Mouse (Mus musculus): ENCODE data around the gene Zfp868. TPM values are rescaled to one million over a fixed set of nuclear protein-coding genes. Genes with fewer than 3 reads are reported as not detected.
"Not testable (repeated sequence)": the region's sequence is repeated elsewhere in the genome, so short reads cannot be mapped to it uniquely, and the experiment has no call there.

Zfp868 gene
- 44.1 and 44.9 TPM in 2 replicates for polyA plus RNA-seq (2014; fragmentation: Nextera tagmentation; extraction: Ambion mirVana)

DNA sequence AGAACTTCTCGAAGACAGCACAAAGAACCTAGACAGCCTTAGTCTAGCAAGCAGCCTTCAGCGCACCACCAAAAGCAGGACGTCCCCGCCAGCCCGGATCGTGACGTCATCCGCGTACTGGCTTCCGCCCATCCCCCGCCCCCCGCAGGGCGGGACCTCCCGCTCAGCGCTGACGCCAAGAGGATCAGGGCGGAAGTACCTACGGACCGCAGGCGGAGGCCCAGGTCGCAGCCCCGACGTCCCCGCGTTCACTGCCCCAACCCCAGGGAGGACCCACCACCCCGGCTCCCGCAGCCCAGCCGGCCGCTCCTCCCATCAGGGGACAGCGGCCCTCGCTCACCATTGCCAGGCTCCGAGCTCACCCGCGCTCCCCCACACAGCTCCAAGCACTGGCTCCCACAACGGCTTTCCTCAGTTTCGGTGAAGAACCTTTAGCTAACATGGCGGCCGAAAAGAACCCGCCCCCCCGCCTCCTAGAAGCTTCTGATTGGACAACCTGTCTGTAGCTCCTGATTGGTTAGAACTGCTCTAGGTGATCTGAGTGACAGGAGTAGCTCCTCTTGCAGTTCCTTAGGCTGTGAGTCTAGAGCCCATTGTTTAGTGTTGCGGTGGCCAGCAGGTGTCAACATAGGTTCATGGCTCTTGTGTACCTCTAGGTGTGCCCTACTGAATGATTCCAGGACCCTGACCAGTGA, at the start of gene Zfp868:
Gene Zfp868 (minus strand): TSS at position 454 of the 695 bp plus-strand sequence.
- H3K9me3 ChIP-seq (ENCODE audit: control insufficient read depth, low read length): no peaks in the 10 kb centered on the region
- peak within 1 kb of the TSS; percentile 52 for H3K4me2 ChIP-seq (ENCODE audit: low read depth, low read length)
- H3K27me3 ChIP-seq (ENCODE audit: control insufficient read depth, insufficient read depth, low read length): no peaks in the 10 kb centered on the region
- peak; percentile 99 for ATAC-seq (ENCODE audit: low read depth)
- H3K4me3 ChIP-seq (ENCODE audit: low read depth, low read length): peak within 1 kb of the TSS; percentile 73
- H3K9ac ChIP-seq (replicated peaks; ENCODE audit: low read depth, low read length): peak within 1 kb of the TSS; percentile 93
- no peaks in the 10 kb centered on the region for H3K36me3 ChIP-seq (ENCODE audit: control insufficient read depth, insufficient read depth, low read length)
- peak within 1 kb of the TSS; percentile 99 for H3K27ac ChIP-seq (ENCODE audit: low read depth, low read length)
- WGBS: under 1% methylated on average over 41 of the region's 41 CpGs
- peaks cover 10% of the 10 kb centered on the region for H3K4me1 ChIP-seq (ENCODE audit: control insufficient read depth, insufficient read depth, low read length)

DNA sequence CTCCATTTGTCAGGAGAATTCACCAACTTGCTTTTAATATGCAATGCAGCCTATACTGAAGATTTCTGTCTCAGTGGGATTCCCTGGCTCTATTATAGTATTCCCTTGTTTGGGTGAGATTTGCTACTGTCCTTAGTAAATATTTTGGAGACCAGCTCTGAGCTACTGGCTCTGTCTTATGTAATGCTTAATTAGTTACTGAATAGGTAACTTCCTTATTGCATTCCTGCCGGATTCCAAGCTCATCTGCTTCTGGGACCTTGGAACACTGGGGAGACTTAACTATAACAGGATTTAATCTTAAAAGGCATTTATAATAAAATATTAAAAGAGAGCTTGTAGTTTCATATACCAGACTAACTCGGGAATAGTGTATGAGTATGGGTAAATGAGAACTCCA, 39.7 kb upstream of the Zfp868 start:
- H3K9me3 ChIP-seq (ENCODE audit: control insufficient read depth, low read length); H3K36me3 ChIP-seq (ENCODE audit: control insufficient read depth, insufficient read depth, low read length); H3K4me1 ChIP-seq (ENCODE audit: control insufficient read depth, insufficient read depth, low read length); H3K9ac ChIP-seq (replicated peaks; ENCODE audit: low read depth, low read length); H3K4me2 ChIP-seq (ENCODE audit: low read depth, low read length); ATAC-seq (ENCODE audit: low read depth); H3K27me3 ChIP-seq (ENCODE audit: control insufficient read depth, insufficient read depth, low read length); H3K27ac ChIP-seq (ENCODE audit: low read depth, low read length); H3K4me3 ChIP-seq (ENCODE audit: low read depth, low read length): not testable (repeated sequence)
- WGBS: 87% methylated on average over 2 of the region's 2 CpGs

GRCm38 (mm10) chr8:69661294-69661693, 35.9 kb upstream of the Zfp868 start:
- no peak overlapping the region for H3K4me3 ChIP-seq (ENCODE audit: low read depth, low read length)
- no peak for ATAC-seq (ENCODE audit: low read depth)
- no peaks in the 10 kb centered on the region for H3K4me1 ChIP-seq (ENCODE audit: control insufficient read depth, insufficient read depth, low read length)
- H3K27me3 ChIP-seq (ENCODE audit: control insufficient read depth, insufficient read depth, low read length): no peaks in the 10 kb centered on the region
- no peak overlapping the region for H3K27ac ChIP-seq (ENCODE audit: low read depth, low read length)
- no peaks in the 10 kb centered on the region for H3K9me3 ChIP-seq (ENCODE audit: control insufficient read depth, low read length)
- no peak overlapping the region for H3K4me2 ChIP-seq (ENCODE audit: low read depth, low read length)
- peaks cover 6% of the 10 kb centered on the region; the same call in 1 of the 2 replicates for H3K36me3 ChIP-seq (ENCODE audit: control insufficient read depth, insufficient read depth, low read length)
- H3K9ac ChIP-seq (replicated peaks; ENCODE audit: low read depth, low read length): no peak overlapping the region

DNA sequence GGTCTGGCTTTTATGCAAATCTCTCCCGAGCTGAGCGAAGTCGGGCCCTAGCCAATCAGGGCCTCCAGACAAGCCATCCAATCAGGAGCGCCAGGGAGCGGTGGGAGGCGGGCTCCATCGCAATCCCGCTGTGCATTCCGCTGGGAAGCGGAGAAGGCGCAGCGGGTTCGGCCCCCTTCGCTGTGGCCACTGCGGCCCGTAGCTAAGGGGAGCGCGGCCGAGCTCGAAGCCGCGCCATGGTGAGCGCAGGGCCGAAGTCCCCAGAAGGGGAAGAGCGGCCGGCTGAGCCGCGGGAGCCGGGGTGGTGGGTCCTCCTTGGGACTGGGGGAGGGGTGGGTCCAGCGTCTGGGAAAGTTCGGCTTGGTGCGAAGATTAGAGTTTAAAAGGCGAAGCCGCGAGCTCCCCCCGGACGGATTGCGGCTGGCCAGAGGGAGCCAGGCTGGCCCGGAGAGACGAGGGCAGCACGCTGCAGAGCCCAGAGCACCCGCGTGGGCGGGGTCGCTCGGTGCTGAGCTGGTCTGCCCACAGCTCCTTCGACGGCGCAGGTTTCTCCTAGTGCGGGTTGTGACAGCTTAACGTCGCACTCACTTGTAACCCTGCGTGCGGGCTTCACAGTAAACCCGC, 29.1 kb upstream of the Zfp868 start, which contains the start of gene Zfp964:
Gene Zfp964 (plus strand): TSS at position 122 of the 624 bp plus-strand sequence.
- WGBS: under 1% methylated on average over 55 of the region's 55 CpGs
- ATAC-seq (ENCODE audit: low read depth): peak; percentile 100
- H3K4me3 ChIP-seq (ENCODE audit: low read depth, low read length): peak within 1 kb of the TSS; percentile 66
- peak within 1 kb of the TSS; percentile 74 for H3K9ac ChIP-seq (replicated peaks; ENCODE audit: low read depth, low read length)
- H3K27me3 ChIP-seq (ENCODE audit: control insufficient read depth, insufficient read depth, low read length): no peaks in the 10 kb centered on the region
- no peaks in the 10 kb centered on the region for H3K9me3 ChIP-seq (ENCODE audit: control insufficient read depth, low read length)
- H3K4me2 ChIP-seq (ENCODE audit: low read depth, low read length): peak within 1 kb of the TSS; percentile 72
- H3K27ac ChIP-seq (ENCODE audit: low read depth, low read length): peak within 1 kb of the TSS; percentile 84
- no peaks in the 10 kb centered on the region for H3K4me1 ChIP-seq (ENCODE audit: control insufficient read depth, insufficient read depth, low read length)
- no peaks in the 10 kb centered on the region for H3K36me3 ChIP-seq (ENCODE audit: control insufficient read depth, insufficient read depth, low read length)

- Histone ChIP-seq H3K4me1 (ENCODE audit: control insufficient read depth, insufficient read depth, low read length) (no peaks in the 10 kb centered on the region), H3K4me2 (ENCODE audit: low read depth, low read length) (peak overlapping the region; percentile 72), H3K9me3 (ENCODE audit: control insufficient read depth, low read length) (no peaks in the 10 kb centered on the region), H3K4me3 (ENCODE audit: low read depth, low read length) (peak overlapping the region; percentile 66), H3K36me3 (ENCODE audit: control insufficient read depth, insufficient read depth, low read length) (no peaks in the 10 kb centered on the region), H3K27ac (ENCODE audit: low read depth, low read length) (peak overlapping the region; percentile 84; the same call in 1 of the 2 replicates), H3K9ac (replicated peaks; ENCODE audit: low read depth, low read length) (peak overlapping the region; percentile 74; the same call in 1 of the 2 replicates), H3K27me3 (ENCODE audit: control insufficient read depth, insufficient read depth, low read length) (no peaks in the 10 kb centered on the region)
- ATAC-seq (ENCODE audit: low read depth): peak; percentile 22; the same call in 1 of the 2 replicates
- WGBS: 45% methylated on average over 10 of the region's 10 CpGs
Observed at GRCm38 (mm10) chr8:69653808-69654357, 28.5 kb upstream of the Zfp868 start.

GRCm38 (mm10) chr8:69618078-69618477, 7.3 kb downstream of the Zfp868 start:
- WGBS: 100% methylated on average over 1 of the region's 1 CpGs
- Histone ChIP-seq H3K27me3 (ENCODE audit: control insufficient read depth, insufficient read depth, low read length) (no peaks in the 10 kb centered on the region), H3K4me3 (ENCODE audit: low read depth, low read length) (no peak overlapping the region), H3K36me3 (ENCODE audit: control insufficient read depth, insufficient read depth, low read length) (peaks cover 21% of the 10 kb centered on the region), H3K9me3 (ENCODE audit: control insufficient read depth, low read length) (no peaks in the 10 kb centered on the region), H3K4me1 (ENCODE audit: control insufficient read depth, insufficient read depth, low read length) (no peaks in the 10 kb centered on the region), H3K9ac (replicated peaks; ENCODE audit: low read depth, low read length) (no peak overlapping the region), H3K4me2 (ENCODE audit: low read depth, low read length) (no peak overlapping the region), H3K27ac (ENCODE audit: low read depth, low read length) (no peak overlapping the region)
- ATAC-seq (ENCODE audit: low read depth): peak; percentile 33; the same call in 1 of the 2 replicates

GRCm38 (mm10) chr8:69614687-69615086, 10.7 kb downstream of the Zfp868 start:
- no peak for ATAC-seq (ENCODE audit: low read depth)
- H3K4me1 ChIP-seq (ENCODE audit: control insufficient read depth, insufficient read depth, low read length): no peaks in the 10 kb centered on the region
- H3K4me2 ChIP-seq (ENCODE audit: low read depth, low read length): no peak overlapping the region
- no peak overlapping the region for H3K9ac ChIP-seq (replicated peaks; ENCODE audit: low read depth, low read length)
- H3K27ac ChIP-seq (ENCODE audit: low read depth, low read length): no peak overlapping the region
- H3K36me3 ChIP-seq (ENCODE audit: control insufficient read depth, insufficient read depth, low read length): peaks cover 37% of the 10 kb centered on the region
- H3K9me3 ChIP-seq (ENCODE audit: control insufficient read depth, low read length): no peaks in the 10 kb centered on the region
- 71% methylated on average over 2 of the region's 2 CpGs for WGBS
- H3K4me3 ChIP-seq (ENCODE audit: low read depth, low read length): no peak overlapping the region
- no peaks in the 10 kb centered on the region for H3K27me3 ChIP-seq (ENCODE audit: control insufficient read depth, insufficient read depth, low read length)

DNA sequence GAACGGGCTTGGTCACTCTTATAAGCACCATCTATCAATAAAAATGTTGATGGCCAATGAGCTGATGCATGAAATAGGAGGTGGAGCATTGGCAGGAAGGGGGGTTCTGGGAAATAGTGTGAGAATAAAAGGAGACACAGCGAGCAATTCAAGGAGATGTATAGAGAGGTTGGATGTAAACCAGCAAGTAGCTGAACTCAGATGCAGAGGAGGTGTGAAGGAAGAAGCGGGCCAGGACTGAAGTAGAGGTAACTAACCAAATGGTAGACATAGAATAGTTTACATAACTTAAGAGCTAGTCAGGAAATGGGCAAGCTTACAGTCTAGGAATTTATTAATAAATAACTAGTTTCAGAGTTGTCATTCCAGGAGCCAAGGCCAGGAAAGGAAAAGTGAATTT, 27.8 kb downstream of the Zfp868 start:
- not testable (repeated sequence) for ATAC-seq (ENCODE audit: low read depth); H3K4me1 ChIP-seq (ENCODE audit: control insufficient read depth, insufficient read depth, low read length); H3K36me3 ChIP-seq (ENCODE audit: control insufficient read depth, insufficient read depth, low read length); H3K4me2 ChIP-seq (ENCODE audit: low read depth, low read length); H3K9me3 ChIP-seq (ENCODE audit: control insufficient read depth, low read length); H3K4me3 ChIP-seq (ENCODE audit: low read depth, low read length); H3K27me3 ChIP-seq (ENCODE audit: control insufficient read depth, insufficient read depth, low read length); H3K9ac ChIP-seq (replicated peaks; ENCODE audit: low read depth, low read length); H3K27ac ChIP-seq (ENCODE audit: low read depth, low read length)
- 96% methylated on average over 2 of the region's 3 CpGs for WGBS

Measured in neural tube, embryonic 14.5 days (tissue).